Mouse (Mus musculus) liver, embryonic 11.5 days (tissue): Measurements from ENCODE around the gene Vmn2r118. TPM values are rescaled to one million over a fixed set of nuclear protein-coding genes. Genes with fewer than 3 reads are reported as not detected.
A peak's percentile ranks its signal among the peaks of the same experiment; 100 is the strongest.

Experiments used
- ATAC-seq: fragments of 200-750 bp; cut with Nextera tagmentation; replicated peaks from 2 replicates; pipeline ENCODE4 v1.8.0; 2017; ENCODE audit warnings: moderate number of reproducible peaks, mild to moderate bottlenecking, moderate TSS enrichment, moderate library complexity; ENCODE audit not compliant: low FRiP score
- DNase-seq: peaks from one replicate; pipeline ENCODE4 v3.0.0-alpha.2; 2017; ENCODE audit warnings: low spot score
- H3K27ac ChIP-seq: fragments of 300-500 bp; sonication (generic); 2 replicates; pipeline ENCODE4 v1.5.1; 2014; ENCODE audit warnings: mild to moderate bottlenecking, low read depth, low read length, control low read depth
- H3K27me3 ChIP-seq: fragments of 300-500 bp; sonication (generic); replicated peaks from 2 replicates; pipeline ENCODE4 v1.6.1; 2014; ENCODE audit warnings: low read length, mixed read lengths; ENCODE audit not compliant: control insufficient read depth, insufficient read depth
- H3K36me3 ChIP-seq: fragments of 300-500 bp; sonication (generic); 2 replicates; pipeline ENCODE4 v1.6.1; 2014; ENCODE audit warnings: mild to moderate bottlenecking, low read length, moderate library complexity, mixed read lengths; ENCODE audit not compliant: control insufficient read depth, insufficient read depth
- H3K4me1 ChIP-seq: fragments of 300-500 bp; sonication (generic); replicated peaks from 2 replicates; pipeline ENCODE4 v1.6.1; 2014; ENCODE audit warnings: low read length, mixed read lengths; ENCODE audit not compliant: control insufficient read depth, insufficient read depth
- H3K4me2 ChIP-seq: fragments of 300-500 bp; sonication (generic); 2 replicates; pipeline ENCODE4 v1.6.1; 2014; ENCODE audit warnings: mild to moderate bottlenecking, control low read depth, moderate library complexity
- H3K4me3 ChIP-seq: fragments of 300-500 bp; sonication (generic); 2 replicates; pipeline ENCODE4 v1.5.1; 2014; ENCODE audit warnings: low read depth, low read length, control low read depth
- H3K9ac ChIP-seq: fragments of 300-500 bp; sonication (generic); 2 replicates; pipeline ENCODE4 v1.6.1; 2014; ENCODE audit warnings: low read depth, low read length, control low read depth
- H3K9me3 ChIP-seq: fragments of 300-500 bp; sonication (generic); 2 replicates; pipeline ENCODE4 v1.6.1; 2016; ENCODE audit warnings: low read length, inconsistent platforms, mixed read lengths; ENCODE audit not compliant: control insufficient read depth
- WGBS: fragments of 180-500 bp; shearing (Covaris S2); extraction: QIAGEN DNeasy Blood & Tissue Kit; methylation state at CpG from one replicate; pipeline ENCODE4 v1.1.7; 2014; 5-methylcytosine and 5-hydroxymethylcytosine counted together
- polyA plus RNA-seq: library from polyadenylated mRNA; unstranded; fragments of >200 nt; fragmentation: Nextera tagmentation; extraction: Ambion mirVana; gene quantifications from 2 replicates; pipeline ENCODE4 v1.2.1, GENCODE M21; 2014

The Vmn2r118 gene
- polyA plus RNA-seq, result not detected in 2 replicates

DNA sequence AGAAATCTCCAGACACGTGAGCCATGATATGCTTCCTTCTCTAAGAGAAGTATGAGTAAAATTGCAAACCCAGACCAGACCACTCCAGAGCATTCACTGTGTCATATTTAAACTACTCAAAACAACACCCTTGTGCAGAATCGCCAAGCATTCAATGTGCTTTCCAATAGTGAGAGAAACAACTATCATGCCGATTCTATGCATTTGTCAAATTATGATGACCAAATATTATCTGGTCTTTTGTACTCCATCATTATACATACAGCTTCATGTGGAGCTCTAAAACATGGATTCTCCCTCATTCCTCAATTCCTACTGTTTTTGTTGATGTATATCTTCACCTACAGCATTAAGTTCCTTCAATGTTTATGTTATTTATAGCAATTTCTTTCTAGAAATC lies at the start of gene Vmn2r118:
TSS of gene Vmn2r118 (minus strand) at position 101 of the 400 bp plus-strand sequence.
- Histone ChIP-seq H3K9ac (no peak within 1 kb of the TSS), H3K4me3 (no peak within 1 kb of the TSS), H3K36me3 (no peaks in the 10 kb centered on the region), H3K4me2 (no peak within 1 kb of the TSS), H3K4me1 (no peaks in the 10 kb centered on the region), H3K27ac (no peak within 1 kb of the TSS), H3K27me3 (no peaks in the 10 kb centered on the region), H3K9me3 (no peaks in the 10 kb centered on the region)
- DNase-seq (no peak), ATAC-seq (no peak)
- 77% methylated on average over 3 of the region's 3 CpGs for WGBS

DNA sequence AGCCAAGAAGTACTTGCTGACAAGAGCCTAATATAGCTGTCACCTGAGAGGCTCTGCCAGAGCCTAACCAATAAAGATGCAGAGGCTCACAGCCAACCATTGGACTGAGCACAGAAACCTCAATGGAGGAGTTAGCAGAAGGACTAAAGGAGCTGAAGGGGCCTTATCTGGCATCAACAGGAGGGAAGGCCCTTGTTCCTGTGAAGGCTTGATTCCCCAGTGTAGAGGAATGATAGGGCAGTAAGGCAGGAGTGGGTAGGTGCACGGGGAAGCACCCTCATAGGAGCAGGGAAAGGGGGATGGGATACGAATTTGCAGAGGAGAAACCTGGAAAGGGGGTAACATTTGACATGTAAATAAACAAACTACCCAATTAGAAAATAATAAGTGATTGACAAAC lies 36.1 kb upstream of the Vmn2r118 start:
- H3K4me2 ChIP-seq, result no peak overlapping the region; the same call in 1 of the 2 replicates
- H3K27ac ChIP-seq, result peak overlapping the region; percentile 43
- H3K4me3 ChIP-seq, result no peak overlapping the region
- DNase-seq (no peak), ATAC-seq (peak; percentile 97)
- no peaks in the 10 kb centered on the region for H3K27me3 ChIP-seq
- no peaks in the 10 kb centered on the region for H3K9me3 ChIP-seq
- H3K4me1 ChIP-seq, result no peaks in the 10 kb centered on the region
- H3K36me3 ChIP-seq, result peaks cover 4% of the 10 kb centered on the region; the same call in 1 of the 2 replicates
- 66% methylated on average over 2 of the region's 2 CpGs for WGBS
- no peak overlapping the region for H3K9ac ChIP-seq

DNA sequence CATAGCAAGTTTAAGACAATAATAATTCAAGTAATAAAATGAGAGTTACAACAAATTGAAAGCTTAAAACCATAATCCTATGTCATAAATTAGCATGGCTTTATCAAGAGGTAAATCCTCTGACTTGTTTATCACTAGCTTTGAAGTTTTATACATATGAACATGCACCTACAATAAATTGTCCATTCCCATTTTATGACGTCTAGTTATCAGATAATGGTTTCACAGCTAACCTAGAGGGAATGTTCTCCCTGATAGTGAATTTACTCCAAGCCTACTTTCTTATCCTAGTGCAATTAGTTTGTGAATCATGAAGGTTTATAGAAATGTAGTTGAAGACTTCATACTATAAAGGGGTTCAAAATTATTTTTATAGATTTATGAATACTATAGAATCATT lies 34.2 kb downstream of the Vmn2r118 start:
- H3K4me1 ChIP-seq, result no peaks in the 10 kb centered on the region

GRCm38 (mm10) chr17:55561774-55562173 lies 63.2 kb downstream of the Vmn2r118 start:
- H3K4me3 ChIP-seq, result no peak overlapping the region

More for the DNA sequence above, 34.2 kb downstream of the Vmn2r118 start:
- Histone ChIP-seq H3K9me3 (no peaks in the 10 kb centered on the region), H3K27ac (no peak overlapping the region), H3K36me3 (no peaks in the 10 kb centered on the region), H3K4me3 (no peak overlapping the region), H3K9ac (no peak overlapping the region), H3K27me3 (no peaks in the 10 kb centered on the region), H3K4me2 (no peak overlapping the region)
- ATAC-seq, result no peak
- DNase-seq, result no peak
- WGBS, result 58% methylated on average over 1 of the region's 1 CpGs

DNA sequence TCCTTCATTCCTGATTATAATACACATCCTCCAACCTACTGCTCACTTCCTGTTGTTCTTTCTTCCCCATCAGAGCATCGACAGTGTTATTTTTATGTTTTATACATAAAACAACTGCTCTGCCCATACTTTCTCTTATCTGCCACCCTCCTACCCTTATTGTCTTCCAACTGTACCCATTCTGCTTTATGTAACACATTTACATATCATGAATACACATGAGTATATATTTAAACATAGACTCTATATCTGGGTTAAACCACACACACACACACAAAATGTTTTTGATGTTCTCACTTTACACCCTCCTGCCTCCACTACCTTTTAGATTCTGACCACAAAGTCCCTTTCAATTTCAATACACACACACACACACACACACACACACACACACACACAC lies 76.5 kb downstream of the Vmn2r118 start:
- H3K27ac ChIP-seq, result no peak overlapping the region
- H3K9me3 ChIP-seq, result no peaks in the 10 kb centered on the region
- 68% methylated on average over 1 of the region's 1 CpGs for whole genome bisulfite sequencing
- H3K27me3 ChIP-seq, result no peaks in the 10 kb centered on the region
- H3K4me3 ChIP-seq, result no peak overlapping the region
- ATAC-seq (no peak), DNase-seq (no peak)
- no peaks in the 10 kb centered on the region for H3K36me3 ChIP-seq
- H3K4me2 ChIP-seq, result no peak overlapping the region
- no peak overlapping the region for H3K9ac ChIP-seq
- no peaks in the 10 kb centered on the region for H3K4me1 ChIP-seq

More at GRCm38 (mm10) chr17:55561774-55562173, 63.2 kb downstream of the Vmn2r118 start:
- H3K9ac ChIP-seq, result no peak overlapping the region
- no peak for DNase-seq
- ATAC-seq, result no peak
- H3K4me2 ChIP-seq, result no peak overlapping the region
- no peaks in the 10 kb centered on the region for H3K4me1 ChIP-seq
- 47% methylated on average over 2 of the region's 2 CpGs for WGBS
- no peaks in the 10 kb centered on the region for H3K9me3 ChIP-seq
- no peak overlapping the region for H3K27ac ChIP-seq
- no peaks in the 10 kb centered on the region for H3K36me3 ChIP-seq
- no peaks in the 10 kb centered on the region for H3K27me3 ChIP-seq

Other genes with a start within 250 kb of the Vmn2r118 start
- 0.69 and 0.75 TPM in 2 replicates for gene St6gal2, start 179.8 kb downstream of the Vmn2r118 start, polyA plus RNA-seq
- 6.7 and 7.9 TPM in 2 replicates for gene Pot1b, start 87.4 kb upstream of the Vmn2r118 start, polyA plus RNA-seq
- gene Adgre4, start 124.8 kb upstream of the Vmn2r118 start, polyA plus RNA-seq, result 1.2 and 1.4 TPM in 2 replicates